Mouse (Mus musculus) thymus, adult 2 months (tissue): ENCODE results near the gene Bcor. TPM values are rescaled to one million over a fixed set of nuclear protein-coding genes. Genes with fewer than 3 reads are reported as not detected.

Experiments
- DNase-seq: peaks from one replicate; pipeline ENCODE4 v3.0.0; 2021
- H3K27ac ChIP-seq: fragments of 200-500 bp; 2 replicates; pipeline ENCODE4 v1.5.1; 2012; ENCODE audit warnings: low read length, control low read depth; ENCODE audit not compliant: control insufficient read depth, insufficient read depth
- H3K27me3 ChIP-seq: fragments of 200-500 bp; 2 replicates; pipeline ENCODE4 v1.6.1; 2012; ENCODE audit warnings: mild to moderate bottlenecking, low read length, moderate library complexity, mixed read lengths; ENCODE audit not compliant: control insufficient read depth, insufficient read depth
- H3K36me3 ChIP-seq: fragments of 200-500 bp; 2 replicates; pipeline ENCODE4 v1.6.1; 2012; ENCODE audit warnings: mild to moderate bottlenecking, low read length, moderate library complexity; ENCODE audit not compliant: control insufficient read depth, insufficient read depth
- H3K4me1 ChIP-seq: fragments of 200-500 bp; replicated peaks from 2 replicates; pipeline ENCODE4 v1.6.1; 2012; ENCODE audit warnings: low read length; ENCODE audit not compliant: control insufficient read depth, insufficient read depth
- H3K4me3 ChIP-seq: fragments of 200-500 bp; 2 replicates; pipeline ENCODE4 v1.5.1; 2012; ENCODE audit warnings: mild to moderate bottlenecking, low read length, control low read depth, moderate library complexity; ENCODE audit not compliant: control insufficient read depth, insufficient read depth
- CTCF ChIP-seq: fragments of 200-500 bp; IDR thresholded peaks from 2 replicates; pipeline ENCODE4 v1.5.1; 2012; ENCODE audit warnings: mild to moderate bottlenecking, control low read depth, low read length, moderate library complexity, borderline replicate concordance; ENCODE audit not compliant: control insufficient read depth, poor library complexity, insufficient read depth; ENCODE audit errors: extremely low read depth
- POLR2A ChIP-seq: fragments of 200-500 bp; IDR thresholded peaks from 2 replicates; pipeline ENCODE4 v1.6.1; 2012; ENCODE audit warnings: mild to moderate bottlenecking, low read length, control low read depth, moderate library complexity; ENCODE audit not compliant: control insufficient read depth, poor library complexity, insufficient read depth; ENCODE audit errors: extremely low read depth
- WGBS: fragments of 180-500 bp; shearing (Covaris S2); methylation state at CpG from one replicate; pipeline ENCODE4 v1.1.7; 2018; 5-methylcytosine and 5-hydroxymethylcytosine counted together
- polyA plus RNA-seq: library from polyadenylated mRNA; depleted of rRNA; stranded (reverse); fragments of >200 nt; gene quantifications from 2 replicates; pipeline ENCODE4 v1.2.3, GENCODE M21; 2012

The Bcor gene
- polyA plus RNA-seq, 1 experiment, result 30.6 TPM

DNA sequence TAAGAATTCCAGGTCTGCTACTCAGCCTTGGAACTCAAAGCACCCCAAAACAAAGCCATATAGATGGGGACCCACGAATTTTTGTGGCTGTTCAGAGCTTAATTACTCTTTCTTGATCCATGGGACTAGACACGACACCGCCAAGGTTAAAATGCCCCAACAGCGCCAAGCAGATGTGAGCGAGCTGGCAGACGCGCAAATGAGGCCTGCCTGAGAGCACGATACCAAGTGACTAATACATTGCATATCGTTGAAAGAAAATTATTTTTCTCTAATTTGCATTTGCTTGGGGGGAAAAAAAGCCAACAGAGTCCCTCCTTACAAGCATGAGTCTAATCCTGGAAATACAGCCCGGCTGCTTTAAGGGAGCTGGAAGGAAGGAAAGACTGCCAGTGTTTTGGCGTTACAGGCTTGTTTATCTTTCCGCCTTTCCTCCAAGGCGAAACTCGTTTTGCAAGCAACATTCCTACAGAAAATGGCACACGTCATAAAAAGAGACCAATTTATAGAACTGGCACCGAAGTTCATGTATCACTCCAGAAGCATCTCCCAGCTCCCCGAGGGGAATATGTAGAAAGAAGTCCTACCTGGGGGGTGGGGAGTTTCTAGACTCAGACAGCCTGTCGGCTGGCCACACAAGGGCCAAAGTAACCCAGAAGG, 92.2 kb downstream of the Bcor start:
- 87% methylated on average over 18 of the region's 18 CpGs for WGBS
- H3K27me3 ChIP-seq, result no peaks in the 10 kb centered on the region
- H3K4me1 ChIP-seq, result peaks cover 55% of the 10 kb centered on the region
- no peak for DNase-seq
- TF ChIP-seq POLR2A, result no peak
- TF ChIP-seq CTCF, result no peak
- no peak overlapping the region for H3K27ac ChIP-seq
- no peak overlapping the region for H3K4me3 ChIP-seq
- H3K36me3 ChIP-seq, result no peaks in the 10 kb centered on the region

DNA sequence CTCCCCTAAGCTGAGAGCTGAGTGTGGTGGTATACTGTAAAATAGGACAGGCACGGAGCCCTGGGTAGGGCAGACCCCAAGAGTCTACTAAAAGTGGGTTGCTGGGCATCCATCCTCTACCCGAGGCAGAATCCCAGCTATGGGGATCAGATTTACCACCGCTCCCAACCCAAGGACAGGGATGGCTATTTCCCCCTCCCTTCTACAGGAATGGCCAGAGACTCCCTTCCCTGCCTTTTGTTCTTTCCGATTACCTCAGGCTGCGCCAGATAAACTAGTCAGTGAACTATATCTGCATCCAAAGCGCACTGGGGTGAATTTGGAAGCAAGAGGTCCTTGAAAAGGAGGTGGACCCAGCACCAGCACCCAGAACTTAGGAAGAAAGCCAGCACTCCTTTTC, 93.1 kb downstream of the Bcor start:
- H3K27ac ChIP-seq, result no peak overlapping the region
- no peaks in the 10 kb centered on the region for H3K27me3 ChIP-seq
- no peaks in the 10 kb centered on the region for H3K36me3 ChIP-seq
- no peak for TF ChIP-seq POLR2A
- no peak for TF ChIP-seq CTCF
- no peak for DNase-seq
- peaks cover 53% of the 10 kb centered on the region for H3K4me1 ChIP-seq
- 89% methylated on average over 6 of the region's 6 CpGs for WGBS
- H3K4me3 ChIP-seq, result no peak overlapping the region

DNA sequence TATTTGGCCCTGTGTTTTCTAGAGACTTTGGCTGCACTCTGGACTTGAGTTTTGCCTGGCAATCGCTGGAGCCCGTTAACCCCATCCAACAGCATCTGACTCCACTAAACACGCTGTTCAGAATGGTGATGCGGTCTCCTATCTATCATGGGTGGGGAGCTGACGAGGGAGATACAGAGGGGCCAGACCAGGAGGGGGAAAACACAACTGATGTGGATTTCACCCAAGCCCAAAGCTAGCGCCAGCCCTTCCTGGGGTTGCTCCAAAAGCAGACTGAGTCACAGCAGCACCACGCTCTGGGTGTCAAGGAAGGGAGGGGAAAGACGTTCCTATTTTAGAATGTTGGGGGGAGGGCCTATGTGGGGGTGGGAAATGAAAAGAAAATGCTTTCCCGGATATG, 94.4 kb downstream of the Bcor start:
- Histone ChIP-seq H3K36me3 (no peaks in the 10 kb centered on the region), H3K27ac (no peak overlapping the region), H3K4me1 (peaks cover 50% of the 10 kb centered on the region), H3K4me3 (no peak overlapping the region), H3K27me3 (no peaks in the 10 kb centered on the region)
- TF ChIP-seq CTCF, result no peak
- TF ChIP-seq POLR2A, result no peak
- no peak for DNase-seq
- WGBS, result 54% methylated on average over 9 of the region's 9 CpGs

DNA sequence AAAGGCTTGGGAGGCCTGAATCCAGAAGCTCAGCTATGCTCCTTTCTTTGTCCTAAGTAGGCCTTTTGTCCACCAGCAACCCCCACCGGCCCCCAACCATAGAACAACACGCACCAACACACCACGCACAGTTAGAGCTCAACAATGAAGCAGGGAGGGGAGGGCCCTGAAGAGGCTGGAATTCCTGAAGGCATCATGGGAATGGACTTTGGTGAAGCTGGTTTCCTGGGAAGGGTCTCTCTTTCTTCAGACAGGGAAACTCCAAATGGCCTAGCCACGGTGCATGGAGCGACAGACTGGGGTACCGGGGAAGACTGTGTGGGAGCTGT, 97.3 kb downstream of the Bcor start:
- no peak overlapping the region for H3K27ac ChIP-seq
- no peaks in the 10 kb centered on the region for H3K27me3 ChIP-seq
- peaks cover 36% of the 10 kb centered on the region for H3K4me1 ChIP-seq
- peaks cover 13% of the 10 kb centered on the region for H3K36me3 ChIP-seq
- WGBS, result 96% methylated on average over 6 of the region's 6 CpGs
- TF ChIP-seq CTCF (no peak), POLR2A (no peak)
- DNase-seq, result no peak
- H3K4me3 ChIP-seq, result no peak overlapping the region

DNA sequence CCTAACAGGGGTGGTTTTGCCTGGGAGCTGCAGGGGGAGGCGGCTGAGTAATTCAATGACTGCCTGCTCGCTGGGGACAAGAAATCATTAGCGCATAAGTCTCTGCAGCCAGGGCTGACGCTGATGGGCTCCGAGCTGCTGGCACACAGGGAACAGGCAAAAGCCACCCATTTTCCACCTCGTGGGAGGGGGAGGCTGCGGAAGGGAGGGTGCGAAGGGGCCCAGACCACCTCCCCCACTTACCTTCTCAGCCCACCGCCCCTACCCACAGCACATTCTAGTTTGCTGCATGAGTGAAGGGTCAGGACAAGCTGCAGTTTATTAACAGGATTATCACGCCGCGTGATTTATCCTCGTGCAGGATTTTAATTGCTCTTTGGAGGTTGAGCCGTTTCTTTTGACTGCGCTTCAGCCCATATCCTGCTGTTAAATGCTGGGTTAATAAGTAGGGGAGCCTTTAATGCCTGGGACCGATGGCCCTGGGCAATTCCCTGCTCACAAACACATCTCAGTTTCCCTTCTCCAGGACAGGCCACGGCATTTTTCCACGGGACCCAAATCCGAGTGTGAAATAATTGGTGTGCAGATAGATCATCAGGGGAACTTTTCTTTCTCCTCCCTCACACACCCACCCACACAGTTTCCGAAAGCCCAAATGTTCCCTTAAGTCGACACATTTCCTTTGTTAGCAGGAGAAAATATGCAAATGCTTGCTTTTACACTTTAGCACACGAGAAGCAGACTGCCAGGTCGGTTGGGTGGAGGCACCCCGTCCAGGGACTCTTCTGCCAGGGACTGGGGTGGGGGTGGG, 97.8 kb downstream of the Bcor start:
- TF ChIP-seq CTCF (no peak), POLR2A (no peak)
- Histone ChIP-seq H3K27ac (no peak overlapping the region), H3K27me3 (no peaks in the 10 kb centered on the region), H3K4me3 (no peak overlapping the region), H3K36me3 (peaks cover 19% of the 10 kb centered on the region), H3K4me1 (peaks cover 32% of the 10 kb centered on the region)
- no peak for DNase-seq
- WGBS, result 87% methylated on average over 24 of the region's 24 CpGs

DNA sequence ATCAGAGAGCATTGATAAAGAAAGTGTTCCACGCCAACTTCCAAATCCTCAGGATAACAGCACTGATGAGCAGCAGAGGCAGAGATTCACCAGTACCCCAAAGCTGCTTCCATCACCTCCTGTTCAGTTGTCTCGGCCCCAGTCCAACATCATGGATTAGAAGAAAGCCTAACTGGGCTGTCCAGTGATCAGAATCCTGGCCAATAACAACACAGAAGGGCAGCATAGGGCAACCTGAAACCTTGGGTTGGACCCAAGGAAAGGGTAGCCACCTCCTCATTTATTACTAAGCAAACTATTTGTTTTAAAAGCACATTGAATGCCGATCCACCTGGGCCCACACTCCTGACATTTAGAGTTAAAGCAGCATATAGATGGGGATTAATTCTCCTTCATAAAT, 99.3 kb downstream of the Bcor start:
- Histone ChIP-seq H3K27ac (no peak overlapping the region), H3K4me3 (no peak overlapping the region), H3K36me3 (peaks cover 28% of the 10 kb centered on the region), H3K27me3 (no peaks in the 10 kb centered on the region), H3K4me1 (peaks cover 18% of the 10 kb centered on the region)
- no peak for DNase-seq
- TF ChIP-seq POLR2A, result no peak
- 95% methylated on average over 3 of the region's 3 CpGs for WGBS
